Mouse (Mus musculus) E14TG2a.4 (cell line): ENCODE measurements around the gene Hoxa5.

ENCODE experiments used
- CTCF ChIP-seq: conservative IDR thresholded peaks from 2 replicates; pipeline ENCODE4 v1.5.1; 2014; ENCODE audit warnings: low read length
- NANOG ChIP-seq: IDR thresholded peaks from 2 replicates; pipeline ENCODE4 v1.6.1; 2014; ENCODE audit warnings: borderline replicate concordance, low read length, mixed read lengths
- POU5F1 ChIP-seq: IDR thresholded peaks from 2 replicates; pipeline ENCODE4 v1.6.1; 2014; ENCODE audit warnings: low read length, borderline replicate concordance

- no peak for TF ChIP-seq CTCF
- no peak for TF ChIP-seq POU5F1
- no peak for TF ChIP-seq NANOG
These were observed 4.7 kb upstream of the Hoxa5 start for GRCm38 (mm10) chr6:52208868-52209684.
